Mouse (Mus musculus): ENCODE measurements at regions not wholly inside any gene's neighbourhood (a gene's known extent, or its start where the extent isn't known, plus 50 kb on each side); places are given as distances from the start of the nearest gene placed in this dataset.

GRCm38 (mm10) chr15:36348348-36348747 lies 659.2 kb downstream of the Zfp706 start:
- DNase-seq (ENCODE audit: low read depth, low spot score) = no peak

GRCm38 (mm10) chr15:36347333-36347845 lies 660.2 kb downstream of the Zfp706 start:
- DNase-seq (ENCODE audit: low read depth, low spot score) = no peak

GRCm38 (mm10) chr15:36346126-36346525 lies 661.4 kb downstream of the Zfp706 start:
- peak; percentile 90 for DNase-seq (ENCODE audit: low read depth, low spot score)

- DNase-seq (ENCODE audit: low read depth, low spot score) = peak; percentile 36
These were observed 662.2 kb downstream of the Zfp706 start for GRCm38 (mm10) chr15:36345413-36345812.

- DNase-seq (ENCODE audit: low read depth, low spot score) = no peak
These were observed 667.5 kb downstream of the Zfp706 start for GRCm38 (mm10) chr15:36339971-36340550.

- no peak for DNase-seq (ENCODE audit: low read depth, low spot score)
These were observed 668.8 kb downstream of the Zfp706 start for GRCm38 (mm10) chr15:36338766-36339165.

- peak; percentile 73 for DNase-seq (ENCODE audit: low read depth, low spot score)
These were observed 670.7 kb downstream of the Zfp706 start for GRCm38 (mm10) chr15:36336857-36337256.

- no peak for DNase-seq (ENCODE audit: low read depth, low spot score)
These were observed 672.5 kb downstream of the Zfp706 start for GRCm38 (mm10) chr15:36335116-36335515.

GRCm38 (mm10) chr15:36334436-36335113 lies 673.0 kb downstream of the Zfp706 start:
- no peak for DNase-seq (ENCODE audit: low read depth, low spot score)

- peak; percentile 52 for DNase-seq (ENCODE audit: low read depth, low spot score)
These were observed 673.7 kb downstream of the Zfp706 start for GRCm38 (mm10) chr15:36333857-36334256.

- peak; percentile 31 for DNase-seq (ENCODE audit: low read depth, low spot score)
These were observed 674.3 kb downstream of the Zfp706 start for GRCm38 (mm10) chr15:36333265-36333664.

All from CD4-positive helper T cell, adult 2 months (primary cell).